Mouse (Mus musculus) stomach, adult 2 months (tissue): ENCODE data around the gene Insl3. TPM values are rescaled to one million over a fixed set of nuclear protein-coding genes. Genes with fewer than 3 reads are reported as not detected.

Experiments used
- polyA plus RNA-seq: library from polyadenylated mRNA; depleted of rRNA; stranded (reverse); fragments of >200 nt; gene quantifications from 2 replicates; pipeline ENCODE4 v1.2.3, GENCODE M21; 2012; rRNA removed

Gene Insl3
- 12.5 and 12.8 TPM in 2 replicates for polyA plus RNA-seq

DNA sequence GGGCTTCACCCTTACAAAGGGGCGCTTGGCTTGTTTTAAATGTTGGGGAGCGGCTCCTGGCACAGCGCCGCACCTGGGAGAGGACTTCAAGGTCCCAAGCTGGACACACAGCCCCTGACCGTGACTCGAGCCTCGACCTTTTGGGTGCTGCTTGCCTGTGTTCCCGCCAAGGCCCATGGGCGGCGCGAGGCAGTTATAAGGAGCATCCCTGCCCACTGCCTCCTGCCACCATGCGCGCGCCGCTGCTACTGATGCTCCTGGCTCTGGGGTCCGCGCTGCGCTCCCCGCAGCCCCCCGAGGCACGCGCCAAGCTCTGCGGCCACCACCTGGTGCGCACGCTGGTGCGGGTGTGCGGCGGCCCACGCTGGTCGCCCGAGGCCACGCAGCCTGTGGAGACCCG, at the start of gene Insl3:
Insl3 (plus strand) TSS at position 187 of the 400 bp plus-strand sequence.

DNA sequence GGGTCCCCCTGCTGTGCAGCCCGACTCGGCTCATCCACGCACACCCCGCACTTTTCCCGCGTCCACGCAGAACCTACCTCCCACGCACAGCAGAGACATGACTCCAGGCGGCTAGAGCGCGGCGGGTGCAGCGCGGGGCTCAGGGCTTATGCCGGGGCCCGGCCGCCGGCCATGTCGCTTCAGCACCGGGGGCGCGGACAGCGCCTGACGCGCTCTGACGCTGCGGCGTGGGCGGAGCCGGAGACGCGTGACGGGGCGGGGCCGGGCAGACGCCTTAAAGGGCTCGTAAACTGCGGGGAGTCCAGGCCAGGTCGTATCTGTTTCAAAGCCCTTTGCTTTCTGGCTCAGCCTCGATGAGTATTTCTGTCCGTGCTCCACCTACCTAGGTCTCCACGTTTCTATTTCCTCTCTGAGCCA, 17.5 kb upstream of the Insl3 start, which contains the start of gene Unc13a:
Unc13a (minus strand) TSS at position 209 of the 417 bp plus-strand sequence.

DNA sequence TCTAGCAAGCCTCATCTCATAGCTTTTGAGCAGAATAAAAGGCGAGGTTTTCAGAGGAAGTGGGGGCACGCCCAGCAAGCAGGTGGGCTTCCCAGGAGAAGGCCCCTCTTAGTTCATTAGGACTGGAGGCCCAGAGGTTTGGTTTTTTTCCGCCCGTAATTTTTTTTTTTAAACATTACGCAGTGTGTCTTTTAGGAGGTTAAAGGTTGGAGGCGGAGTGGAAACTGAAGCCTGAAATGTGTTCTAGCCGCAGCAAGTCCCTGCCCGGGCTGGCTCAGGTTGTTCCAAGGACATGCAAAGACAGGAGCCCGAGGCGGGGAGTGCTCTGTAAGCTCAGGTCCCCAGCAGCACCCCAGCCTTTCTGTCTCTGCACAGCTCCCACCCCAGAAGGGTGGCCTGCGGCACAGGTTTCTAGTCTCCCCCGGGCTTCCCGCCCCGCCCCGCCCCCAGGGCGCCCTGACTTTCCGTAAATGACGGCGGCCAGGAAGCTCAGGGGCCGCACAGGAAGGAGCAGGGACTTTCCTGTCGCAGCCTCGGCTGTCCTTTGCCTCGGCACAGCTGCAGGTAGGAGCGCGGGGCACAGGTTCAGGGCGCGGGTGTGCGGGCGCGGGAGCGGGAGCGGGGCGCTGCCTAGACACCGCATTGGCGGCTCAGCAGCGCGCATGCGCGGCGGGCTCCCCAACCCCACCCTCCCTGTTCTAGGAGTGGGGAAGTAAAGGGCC, 12.8 kb upstream of the Insl3 start, which contains the start of gene Jak3:
Jak3 (plus strand) TSS at position 277 of the 722 bp plus-strand sequence.

DNA sequence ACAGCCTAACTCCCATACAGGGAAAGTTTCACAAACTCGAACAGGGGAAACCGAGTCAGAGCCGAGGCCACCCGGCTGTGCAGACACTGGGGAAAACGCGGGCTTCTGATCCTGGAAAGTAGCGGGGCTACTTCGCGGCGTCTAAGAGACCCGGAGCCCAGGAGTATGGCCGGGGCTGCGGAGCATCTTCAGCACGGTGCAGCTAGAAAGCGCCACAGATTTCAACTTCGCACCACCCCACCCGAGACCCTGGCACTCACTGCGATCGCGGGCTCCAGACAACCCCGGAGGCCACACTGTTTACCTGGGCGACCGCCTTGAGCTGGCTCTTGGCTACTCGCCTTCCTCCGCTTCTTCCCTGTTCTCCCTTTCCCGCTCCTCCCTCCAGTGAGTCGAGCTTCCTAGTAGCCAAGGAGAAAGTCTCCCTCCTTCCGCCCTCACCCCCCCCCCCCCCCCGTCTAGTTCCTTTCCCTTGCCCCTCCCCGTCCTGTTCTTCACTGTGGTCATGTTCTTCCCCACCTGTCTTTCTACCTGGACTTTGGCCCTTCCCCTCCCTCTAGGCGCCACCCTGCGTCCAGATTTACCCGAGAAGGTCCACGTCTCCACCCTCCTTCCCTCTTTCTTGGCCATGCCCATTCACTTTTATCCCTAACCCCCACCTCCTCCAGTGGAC, 12.5 kb downstream of the Insl3 start, which contains the start of gene B3gnt3:
B3gnt3 (minus strand) TSS at position 376 of the 673 bp plus-strand sequence.

DNA sequence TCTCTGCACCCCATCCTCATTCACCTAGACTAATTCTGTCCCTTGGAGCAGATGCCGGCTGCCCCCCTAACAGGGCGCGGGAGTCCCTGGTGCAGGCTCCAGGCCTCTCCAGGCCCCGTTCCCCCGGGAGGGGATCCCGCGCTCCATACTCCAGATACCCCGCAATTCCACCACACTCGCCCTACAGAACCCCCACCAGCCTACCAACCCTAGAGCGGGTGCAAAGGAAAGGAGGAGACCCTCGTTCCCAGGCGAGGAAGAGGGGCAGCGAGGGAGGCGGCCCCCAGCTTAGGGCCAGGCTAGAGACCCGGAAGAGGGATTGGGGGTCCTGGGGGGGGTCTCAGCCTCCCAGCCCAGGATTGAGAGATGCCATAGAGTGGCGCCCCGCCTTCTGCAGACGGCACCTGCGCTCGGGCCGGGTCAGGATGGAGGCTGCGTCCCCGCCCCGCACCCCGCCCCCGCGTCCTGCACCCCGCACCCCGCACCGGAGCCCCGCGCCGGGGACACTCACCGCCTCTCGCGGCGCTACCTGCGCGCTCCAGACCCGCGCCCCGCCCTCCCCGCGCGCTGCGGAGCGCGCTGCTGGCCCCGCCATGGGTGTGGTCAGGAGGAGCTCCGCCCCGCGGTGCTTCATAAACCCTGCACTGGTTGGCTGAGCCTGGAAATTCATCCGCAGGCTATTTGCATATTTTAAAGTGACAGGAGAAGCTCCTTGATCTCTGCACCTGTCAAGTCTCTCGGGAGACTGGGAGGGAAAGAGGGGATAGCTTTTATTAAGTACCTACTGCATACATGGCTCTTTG, 36.3 kb downstream of the Insl3 start, which contains the start of gene Fcho1:
Fcho1 (minus strand) TSS at position 595 of the 803 bp plus-strand sequence.

Other genes with a start within 250 kb of the Insl3 start
- 17.5 and 35.4 TPM in 2 replicates for gene Abhd8, start 225.6 kb upstream of the Insl3 start, polyA plus RNA-seq
- 88.5 and 151 TPM in 2 replicates for gene Mrpl34, start 224.3 kb upstream of the Insl3 start, polyA plus RNA-seq
- gene Dda1, start 220.0 kb upstream of the Insl3 start, polyA plus RNA-seq, result 58.8 and 59.1 TPM in 2 replicates
- 16.2 and 28.7 TPM in 2 replicates for gene Ano8, start 203.3 kb upstream of the Insl3 start, polyA plus RNA-seq
- 23.1 and 27.9 TPM in 2 replicates for gene Gtpbp3, start 201.1 kb upstream of the Insl3 start, polyA plus RNA-seq
- gene Plvap, start 177.5 kb upstream of the Insl3 start, polyA plus RNA-seq, result 259 and 270 TPM in 2 replicates
- gene Ccdc194, start 163.5 kb upstream of the Insl3 start, polyA plus RNA-seq, result 0.08 TPM in 1 of 2 replicates, not detected in the other
- gene Bst2, start 151.8 kb upstream of the Insl3 start, polyA plus RNA-seq, result 80.5 and 110 TPM in 2 replicates
- 119 and 201 TPM in 2 replicates for gene Mvb12a, start 146.3 kb upstream of the Insl3 start, polyA plus RNA-seq
- 0.63 and 1.4 TPM in 2 replicates for gene Tmem221, start 130.3 kb upstream of the Insl3 start, polyA plus RNA-seq
- gene Nxnl1, start 122.6 kb upstream of the Insl3 start, polyA plus RNA-seq, result not detected in 2 replicates
- 44.1 and 45.9 TPM in 2 replicates for gene Slc27a1, start 120.3 kb upstream of the Insl3 start, polyA plus RNA-seq
- 114 and 270 TPM in 2 replicates for gene Pgls, start 97.0 kb upstream of the Insl3 start, polyA plus RNA-seq
- gene Fam129c, start 91.6 kb upstream of the Insl3 start, polyA plus RNA-seq, result 0.95 and 2.5 TPM in 2 replicates
- 35.6 and 56.1 TPM in 2 replicates for gene Colgalt1, start 78.2 kb upstream of the Insl3 start, polyA plus RNA-seq
- 0.66 and 1.4 TPM in 2 replicates for gene Unc13a, start 17.5 kb upstream of the Insl3 start, polyA plus RNA-seq
- 9.1 and 9.5 TPM in 2 replicates for gene Jak3, start 12.9 kb upstream of the Insl3 start, polyA plus RNA-seq
- gene B3gnt3, start 12.6 kb downstream of the Insl3 start, polyA plus RNA-seq, result 89.2 and 150 TPM in 2 replicates
- 37.7 and 57.6 TPM in 2 replicates for gene Fcho1, start 36.5 kb downstream of the Insl3 start, polyA plus RNA-seq
- 0.01 and 0.08 TPM in 2 replicates for gene Zfp709, start 192.8 kb downstream of the Insl3 start, polyA plus RNA-seq
- not detected in 2 replicates for gene Zfp882, start 219.4 kb downstream of the Insl3 start, polyA plus RNA-seq
- 0.18 and 0.32 TPM in 2 replicates for gene Zfp617, start 219.4 kb downstream of the Insl3 start, polyA plus RNA-seq